Comparison of ENCODE assay signal across 21 mouse cellular contexts in the genomic region with DNA sequence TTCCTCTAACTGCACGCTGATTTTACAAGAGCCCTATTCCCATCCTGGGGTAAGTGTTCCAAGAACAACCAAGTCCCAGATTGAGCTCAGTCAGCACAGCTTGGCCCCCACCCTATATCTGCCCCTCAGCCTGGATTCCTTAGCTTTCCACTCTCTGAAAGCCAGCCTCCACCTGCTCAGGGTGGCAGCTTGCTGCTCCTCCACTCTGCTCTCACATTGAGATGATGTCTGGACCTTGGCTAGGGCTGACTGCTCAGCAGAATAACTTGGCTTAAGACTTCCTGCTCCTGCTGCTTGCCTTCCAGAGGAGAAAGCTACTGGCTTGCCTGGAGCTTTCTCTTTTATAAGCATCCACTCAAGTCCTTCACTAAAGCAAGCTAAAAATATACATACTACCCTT.
"Had no signal": no experiment of that assay in that cellular context is flagged by ENCODE, and none has a peak within 500 bp of the region (broad histone marks: within the 10 kb centered on the region; RNA-seq: fewer than 3 reads in every experiment).

No protein-coding gene starts in this region.

- H3K4me1 ChIP-seq: stomach, embryonic 15.5 days had no signal

- H3K27ac ChIP-seq: kidney, postnatal 0 days; layer of hippocampus, adult 2 months; limb, embryonic 12.5 days; limb, embryonic 15.5 days; liver, embryonic 14.5 days; macrophage; neural tube, embryonic 13.5 days; stomach, embryonic 15.5 days had no signal

- H3K27me3 ChIP-seq: limb, embryonic 12.5 days; limb, embryonic 15.5 days; neural tube, embryonic 13.5 days; stomach, embryonic 15.5 days had no signal

- H3K9me3 ChIP-seq: limb, embryonic 15.5 days; stomach, embryonic 15.5 days had no signal

- H3K4me3 ChIP-seq: layer of hippocampus, adult 2 months; limb, embryonic 12.5 days; limb, embryonic 15.5 days; myocyte; neural tube, embryonic 13.5 days; stomach, embryonic 15.5 days had no signal

- H3K36me3 ChIP-seq: limb, embryonic 12.5 days; limb, embryonic 15.5 days; neural tube, embryonic 13.5 days; stomach, embryonic 15.5 days had no signal

- ATAC-seq: liver, postnatal 0 days; lung, postnatal 0 days had no signal

- H3K9ac ChIP-seq: limb, embryonic 12.5 days; limb, embryonic 15.5 days; liver, embryonic 14.5 days; liver, postnatal 0 days; lung, embryonic 14.5 days; neural tube, embryonic 13.5 days; stomach, embryonic 15.5 days had no signal

- DNase-seq: kidney, adult 2 months; kidney, postnatal 25 days; layer of hippocampus, adult 9-11 months; liver, postnatal 0 days; lung, embryonic 14.5 days; midbrain, embryonic 14.5 days; retina, postnatal 1 day; right cerebral cortex, postnatal 25 days; spleen, adult 18-20 months; thymus, postnatal 25 days had no signal

- H3K4me2 ChIP-seq: limb, embryonic 12.5 days; limb, embryonic 15.5 days; liver, embryonic 11.5 days; lung, embryonic 14.5 days; neural tube, embryonic 13.5 days; stomach, embryonic 15.5 days had no signal
